Mouse (Mus musculus) liver, postnatal 0 days (tissue): Measurements from ENCODE around the gene Tmem258. TPM values are rescaled to one million over a fixed set of nuclear protein-coding genes. Genes with fewer than 3 reads are reported as not detected.
A peak's percentile ranks its signal among the peaks of the same experiment; 100 is the strongest.
"Not testable (repeated sequence)": the region's sequence is repeated elsewhere in the genome, so short reads cannot be mapped to it uniquely, and the experiment has no call there.

Experiments used
- ATAC-seq: fragments of 200-750 bp; cut with Nextera tagmentation; 2 replicates; pipeline ENCODE4 v1.8.0; 2017; ENCODE audit warnings: mild to moderate bottlenecking, moderate library complexity
- DNase-seq: peaks from one replicate; pipeline ENCODE4 v3.0.0-alpha.2; 2016
- H3K27ac ChIP-seq: fragments of 300-500 bp; sonication (generic); 2 replicates; pipeline ENCODE4 v1.5.1; 2014; ENCODE audit warnings: antibody characterized with exemption, moderate library complexity, mild to moderate bottlenecking, low read depth
- H3K27me3 ChIP-seq: fragments of 300-500 bp; sonication (generic); 2 replicates; pipeline ENCODE4 v1.6.1; 2014; ENCODE audit warnings: low read length, control low read depth, mixed read lengths; ENCODE audit not compliant: insufficient read depth
- H3K36me3 ChIP-seq: fragments of 300-500 bp; sonication (generic); replicated peaks from 2 replicates; pipeline ENCODE4 v1.6.1; 2014; ENCODE audit warnings: mild to moderate bottlenecking, control low read depth, low read length, moderate library complexity, mixed read lengths; ENCODE audit not compliant: insufficient read depth
- H3K4me1 ChIP-seq: fragments of 300-500 bp; sonication (generic); 2 replicates; pipeline ENCODE4 v1.6.1; 2014; ENCODE audit warnings: antibody characterized with exemption, mild to moderate bottlenecking, control low read depth; ENCODE audit not compliant: insufficient read depth
- H3K4me2 ChIP-seq: fragments of 300-500 bp; sonication (generic); 2 replicates; pipeline ENCODE4 v1.6.1; 2014; ENCODE audit warnings: low read depth, mild to moderate bottlenecking, low read length, moderate library complexity, mixed read lengths
- H3K4me3 ChIP-seq: fragments of 300-500 bp; sonication (generic); 2 replicates; pipeline ENCODE4 v1.5.1; 2014; ENCODE audit warnings: low read depth, low read length
- H3K9ac ChIP-seq: fragments of 300-500 bp; sonication (generic); replicated peaks from 2 replicates; pipeline ENCODE4 v1.6.1; 2014; ENCODE audit warnings: mild to moderate bottlenecking, moderate library complexity
- H3K9me3 ChIP-seq: fragments of 300-500 bp; sonication (generic); 2 replicates; pipeline ENCODE4 v1.6.1; 2016; ENCODE audit warnings: mild to moderate bottlenecking, control low read depth, low read length, mixed read lengths
- CTCF ChIP-seq: sonication (generic); IDR thresholded peaks from 2 replicates; pipeline ENCODE4 v1.5.1; 2016; ENCODE audit warnings: antibody characterized with exemption, low read depth
- EP300 ChIP-seq: IDR thresholded peaks from 2 replicates; pipeline ENCODE4 v1.6.1; 2016; ENCODE audit warnings: antibody characterized with exemption, low read depth, mild to moderate bottlenecking
- WGBS: fragments of 180-500 bp; shearing (Covaris S2); extraction: QIAGEN DNeasy Blood & Tissue Kit; methylation state at CpG from one replicate; pipeline ENCODE4 v1.1.7; 2014; ENCODE audit not compliant: insufficient replicate concordance; 5-methylcytosine and 5-hydroxymethylcytosine counted together
- polyA plus RNA-seq: library from polyadenylated mRNA; unstranded; fragments of >200 nt; fragmentation: Nextera tagmentation; extraction: Ambion mirVana; gene quantifications from 2 replicates; pipeline ENCODE4 v1.2.1, GENCODE M21; 2015

Gene Tmem258
- polyA plus RNA-seq = 183 and 195 TPM in 2 replicates

- ATAC-seq (peak; percentile 90), DNase-seq (peak; percentile 94)
- Histone ChIP-seq H3K4me2 (peak within 1 kb of the TSS; percentile 89), H3K27ac (peak within 1 kb of the TSS; percentile 95), H3K4me1 (peaks cover 17% of the 10 kb centered on the region), H3K9me3 (no peaks in the 10 kb centered on the region), H3K9ac (peak within 1 kb of the TSS; percentile 90), H3K4me3 (peak within 1 kb of the TSS; percentile 95), H3K27me3 (no peaks in the 10 kb centered on the region), H3K36me3 (peaks cover 40% of the 10 kb centered on the region)
- no peak for TF ChIP-seq CTCF
- TF ChIP-seq EP300 = no peak
- WGBS = under 1% methylated on average over 40 of the region's 40 CpGs
Measured at GRCm38 (mm10) chr19:10203848-10204615, at the start of gene Tmem258, which contains the start of gene Fen1. Gene Tmem258, plus strand, starts transcription at chr19:10204014. Gene Fen1, minus strand, starts transcription at chr19:10204169.

- H3K9me3 ChIP-seq = no peaks in the 10 kb centered on the region
- WGBS = 79% methylated on average over 2 of the region's 2 CpGs
- H3K27ac ChIP-seq = no peak overlapping the region
- no peak overlapping the region for H3K4me3 ChIP-seq
- H3K27me3 ChIP-seq = no peaks in the 10 kb centered on the region
- H3K4me1 ChIP-seq = no peaks in the 10 kb centered on the region
- DNase-seq (no peak), ATAC-seq (no peak)
- no peak for TF ChIP-seq CTCF
- TF ChIP-seq EP300 = no peak
- no peaks in the 10 kb centered on the region for H3K36me3 ChIP-seq
- H3K4me2 ChIP-seq = no peak overlapping the region
- no peak overlapping the region for H3K9ac ChIP-seq
Measured at GRCm38 (mm10) chr19:10157725-10158124, 46.1 kb upstream of the Tmem258 start.

- ATAC-seq = no peak
- no peak for TF ChIP-seq CTCF
- TF ChIP-seq EP300 = no peak
- Histone ChIP-seq H3K27me3 (no peaks in the 10 kb centered on the region), H3K27ac (no peak overlapping the region), H3K36me3 (no peaks in the 10 kb centered on the region), H3K4me1 (peaks cover 4% of the 10 kb centered on the region; the same call in 1 of the 2 replicates), H3K4me3 (no peak overlapping the region), H3K4me2 (no peak overlapping the region), H3K9ac (no peak overlapping the region), H3K9me3 (no peaks in the 10 kb centered on the region)
- no peak for DNase-seq
- 79% methylated on average over 3 of the region's 3 CpGs for WGBS
Measured at GRCm38 (mm10) chr19:10163896-10164295, 39.9 kb upstream of the Tmem258 start.

- not testable (repeated sequence) for DNase-seq, H3K4me1 ChIP-seq, H3K4me2 ChIP-seq, H3K9ac ChIP-seq, H3K36me3 ChIP-seq, H3K9me3 ChIP-seq, H3K27ac ChIP-seq, H3K27me3 ChIP-seq, H3K4me3 ChIP-seq
- ATAC-seq = peak; percentile 88
- 59% methylated on average over 3 of the region's 4 CpGs for WGBS
Measured at GRCm38 (mm10) chr19:10165928-10166327, 37.9 kb upstream of the Tmem258 start.

- H3K9me3 ChIP-seq = no peaks in the 10 kb centered on the region
- no peak for TF ChIP-seq CTCF
- TF ChIP-seq EP300 = no peak
- ATAC-seq (no peak), DNase-seq (no peak)
- no peak overlapping the region for H3K4me2 ChIP-seq
- peaks cover 15% of the 10 kb centered on the region for H3K4me1 ChIP-seq
- 61% methylated on average over 4 of the region's 4 CpGs for WGBS
- H3K27ac ChIP-seq = no peak overlapping the region
- no peak overlapping the region for H3K4me3 ChIP-seq
- H3K9ac ChIP-seq = no peak overlapping the region
- H3K36me3 ChIP-seq = no peaks in the 10 kb centered on the region
- no peaks in the 10 kb centered on the region for H3K27me3 ChIP-seq
Measured at GRCm38 (mm10) chr19:10167112-10167511, 36.7 kb upstream of the Tmem258 start.

GRCm38 (mm10) chr19:10167951-10168350 lies 35.9 kb upstream of the Tmem258 start:
- H3K4me2 ChIP-seq = no peak overlapping the region
- H3K27me3 ChIP-seq = no peaks in the 10 kb centered on the region
- DNase-seq (no peak), ATAC-seq (no peak)
- no peak overlapping the region for H3K27ac ChIP-seq
- H3K36me3 ChIP-seq = no peaks in the 10 kb centered on the region
- peaks cover 22% of the 10 kb centered on the region for H3K4me1 ChIP-seq
- no peaks in the 10 kb centered on the region for H3K9me3 ChIP-seq
- H3K4me3 ChIP-seq = no peak overlapping the region
- no peak overlapping the region for H3K9ac ChIP-seq
- TF ChIP-seq CTCF (no peak), EP300 (no peak)
- 91% methylated on average over 1 of the region's 1 CpGs for WGBS
